Mouse (Mus musculus) liver, embryonic 13.5 days (tissue): Measurements from ENCODE around the gene Mei1. TPM values are rescaled to one million over a fixed set of nuclear protein-coding genes. Genes with fewer than 3 reads are reported as not detected.
"Not testable (repeated sequence)": the region's sequence is repeated elsewhere in the genome, so short reads cannot be mapped to it uniquely, and the experiment has no call there.

Experiments
- ATAC-seq: fragments of 200-750 bp; cut with Nextera tagmentation; 2 replicates; pipeline ENCODE4 v1.8.0; 2017; ENCODE audit warnings: low read depth, mild to moderate bottlenecking, moderate number of reproducible peaks, moderate library complexity
- DNase-seq: peaks from one replicate; pipeline ENCODE4 v3.0.0; 2022
- H3K27ac ChIP-seq: fragments of 300-500 bp; sonication (generic); 2 replicates; pipeline ENCODE4 v1.5.1; 2015; ENCODE audit warnings: moderate library complexity, mild to moderate bottlenecking, inconsistent platforms
- H3K27me3 ChIP-seq: fragments of 300-500 bp; sonication (generic); 2 replicates; pipeline ENCODE4 v1.6.1; 2015; ENCODE audit warnings: mild to moderate bottlenecking, inconsistent platforms
- H3K36me3 ChIP-seq: fragments of 300-500 bp; sonication (generic); 2 replicates; pipeline ENCODE4 v1.6.1; 2015; ENCODE audit warnings: mild to moderate bottlenecking, inconsistent platforms
- H3K4me1 ChIP-seq: fragments of 300-500 bp; sonication (generic); replicated peaks from 2 replicates; pipeline ENCODE4 v1.6.1; 2015; ENCODE audit warnings: inconsistent platforms
- H3K4me2 ChIP-seq: fragments of 300-500 bp; sonication (generic); 2 replicates; pipeline ENCODE4 v1.6.1; 2015; ENCODE audit warnings: inconsistent platforms, mild to moderate bottlenecking, moderate library complexity
- H3K4me3 ChIP-seq: fragments of 300-500 bp; sonication (generic); replicated peaks from 2 replicates; pipeline ENCODE4 v1.5.1; 2015; ENCODE audit warnings: mild to moderate bottlenecking, inconsistent platforms
- H3K9ac ChIP-seq: fragments of 300-500 bp; sonication (generic); 2 replicates; pipeline ENCODE4 v1.6.1; 2015; ENCODE audit warnings: mild to moderate bottlenecking, inconsistent platforms
- H3K9me3 ChIP-seq: fragments of 300-500 bp; sonication (generic); replicated peaks from 2 replicates; pipeline ENCODE4 v1.6.1; 2016; ENCODE audit warnings: inconsistent platforms
- WGBS: fragments of 180-500 bp; shearing (Covaris S2); methylation state at CpG from one replicate; pipeline ENCODE4 v1.1.7; 2015; ENCODE audit not compliant: insufficient replicate concordance; 5-methylcytosine and 5-hydroxymethylcytosine counted together
- polyA plus RNA-seq: library from polyadenylated mRNA; unstranded; fragments of >200 nt; fragmentation: Nextera tagmentation; extraction: Ambion mirVana; gene quantifications from 2 replicates; pipeline ENCODE4 v1.2.1, GENCODE M21; 2015

The Mei1 gene
- polyA plus RNA-seq, 1 experiment from 2014 or later, result not detected

GRCm38 (mm10) chr15:82086131-82086530 is 16.3 kb downstream of the Mei1 start:
- Histone ChIP-seq H3K9me3 (no peaks in the 10 kb centered on the region), H3K4me3 (no peak overlapping the region), H3K27ac (no peak overlapping the region), H3K27me3 (peaks cover 40% of the 10 kb centered on the region), H3K4me1 (no peaks in the 10 kb centered on the region), H3K9ac (no peak overlapping the region), H3K36me3 (no peaks in the 10 kb centered on the region), H3K4me2 (no peak overlapping the region)
- no peak for DNase-seq
- no peak for ATAC-seq
- WGBS, result 63% methylated on average over 12 of the region's 12 CpGs

GRCm38 (mm10) chr15:82087266-82087665 is 17.5 kb downstream of the Mei1 start:
- DNase-seq, result no peak
- H3K4me3 ChIP-seq, result no peak overlapping the region
- no peak overlapping the region for H3K27ac ChIP-seq
- no peak overlapping the region for H3K4me2 ChIP-seq
- no peaks in the 10 kb centered on the region for H3K36me3 ChIP-seq
- ATAC-seq, result no peak
- H3K9ac ChIP-seq, result no peak overlapping the region
- no peaks in the 10 kb centered on the region for H3K4me1 ChIP-seq
- H3K27me3 ChIP-seq, result peaks cover 41% of the 10 kb centered on the region
- H3K9me3 ChIP-seq, result no peaks in the 10 kb centered on the region
- WGBS, result 15% methylated on average over 9 of the region's 10 CpGs

- H3K4me2 ChIP-seq, result no peak overlapping the region
- no peak overlapping the region for H3K9ac ChIP-seq
- no peak for DNase-seq
- ATAC-seq, result no peak
- H3K9me3 ChIP-seq, result no peaks in the 10 kb centered on the region
- no peak overlapping the region for H3K4me3 ChIP-seq
- 60% methylated on average over 7 of the region's 7 CpGs for WGBS
- no peaks in the 10 kb centered on the region for H3K36me3 ChIP-seq
- no peak overlapping the region for H3K27ac ChIP-seq
- H3K27me3 ChIP-seq, result peaks cover 26% of the 10 kb centered on the region
- no peaks in the 10 kb centered on the region for H3K4me1 ChIP-seq
These were observed 21.3 kb downstream of the Mei1 start for GRCm38 (mm10) chr15:82091061-82091460.

GRCm38 (mm10) chr15:82106953-82107555 is 37.3 kb downstream of the Mei1 start:
- WGBS, result 19% methylated on average over 8 of the region's 8 CpGs
- H3K4me2 ChIP-seq, result no peak overlapping the region
- 0 out of 2 replicates have a peak, but pooled peaks cover 15% of the 10 kb centered on the region for H3K27me3 ChIP-seq
- DNase-seq, result no peak
- ATAC-seq, result no peak
- no peak overlapping the region for H3K4me3 ChIP-seq
- H3K27ac ChIP-seq, result no peak overlapping the region
- H3K4me1 ChIP-seq, result no peaks in the 10 kb centered on the region
- no peaks in the 10 kb centered on the region for H3K9me3 ChIP-seq
- H3K9ac ChIP-seq, result no peak overlapping the region
- no peaks in the 10 kb centered on the region for H3K36me3 ChIP-seq

GRCm38 (mm10) chr15:82120544-82120943 is 50.7 kb downstream of the Mei1 start:
- Histone ChIP-seq H3K9ac (no peak overlapping the region), H3K4me2 (no peak overlapping the region), H3K4me1 (no peaks in the 10 kb centered on the region), H3K27me3 (peaks cover 11% of the 10 kb centered on the region; the same call in 1 of the 2 replicates), H3K9me3 (no peaks in the 10 kb centered on the region), H3K27ac (no peak overlapping the region), H3K36me3 (no peaks in the 10 kb centered on the region), H3K4me3 (no peak overlapping the region)
- ATAC-seq (no peak), DNase-seq (no peak)
- WGBS, result 73% methylated on average over 8 of the region's 8 CpGs

GRCm38 (mm10) chr15:82126690-82127089 is 56.9 kb downstream of the Mei1 start:
- peak overlapping the region; percentile 82 for H3K4me2 ChIP-seq
- H3K36me3 ChIP-seq, ATAC-seq, H3K9me3 ChIP-seq, DNase-seq, H3K27me3 ChIP-seq, H3K4me3 ChIP-seq: not testable (repeated sequence)
- WGBS, result 70% methylated on average over 4 of the region's 4 CpGs
- 0 out of 2 replicates have a peak overlapping the region, but pooled peaks have one; percentile 67 for H3K9ac ChIP-seq
- H3K27ac ChIP-seq, result peak overlapping the region; percentile 40
- peaks cover 35% of the 10 kb centered on the region for H3K4me1 ChIP-seq

GRCm38 (mm10) chr15:82127426-82128374 is 57.9 kb downstream of the Mei1 start, which contains the start of gene Ccdc134:
Gene Ccdc134, plus strand, starts transcription at chr15:82127922.
- H3K9ac ChIP-seq, result peak within 1 kb of the TSS; percentile 82
- H3K4me1 ChIP-seq, result peaks cover 35% of the 10 kb centered on the region
- H3K27ac ChIP-seq, result peak within 1 kb of the TSS; percentile 78
- no peaks in the 10 kb centered on the region for H3K27me3 ChIP-seq
- WGBS, result under 1% methylated on average over 70 of the region's 74 CpGs
- H3K9me3 ChIP-seq, result no peaks in the 10 kb centered on the region
- DNase-seq, result peak; percentile 94
- peak; percentile 99 for ATAC-seq
- peaks cover 10% of the 10 kb centered on the region for H3K36me3 ChIP-seq
- H3K4me3 ChIP-seq, result peak within 1 kb of the TSS; percentile 81
- H3K4me2 ChIP-seq, result peak within 1 kb of the TSS; percentile 82

GRCm38 (mm10) chr15:82128398-82128797 is 58.6 kb downstream of the Mei1 start:
- peak overlapping the region; percentile 78; the same call in 1 of the 2 replicates for H3K27ac ChIP-seq
- DNase-seq, result peak; percentile 28
- peak overlapping the region; percentile 82 for H3K9ac ChIP-seq
- H3K27me3 ChIP-seq, result no peaks in the 10 kb centered on the region
- peak overlapping the region; percentile 81 for H3K4me3 ChIP-seq
- no peaks in the 10 kb centered on the region for H3K9me3 ChIP-seq
- ATAC-seq, result no peak; the same call in 1 of the 2 replicates
- peaks cover 35% of the 10 kb centered on the region for H3K4me1 ChIP-seq
- 2% methylated on average over 5 of the region's 5 CpGs for WGBS
- H3K36me3 ChIP-seq, result peaks cover 13% of the 10 kb centered on the region
- peak overlapping the region; percentile 82 for H3K4me2 ChIP-seq

GRCm38 (mm10) chr15:82130599-82130998 is 60.8 kb downstream of the Mei1 start:
- 0 out of 2 replicates have a peak overlapping the region, but pooled peaks have one; percentile 6 for H3K9ac ChIP-seq
- no peaks in the 10 kb centered on the region for H3K27me3 ChIP-seq
- H3K4me1 ChIP-seq, result peaks cover 35% of the 10 kb centered on the region
- no peak overlapping the region for H3K27ac ChIP-seq
- DNase-seq (no peak), ATAC-seq (no peak)
- no peaks in the 10 kb centered on the region for H3K9me3 ChIP-seq
- H3K4me3 ChIP-seq, result no peak overlapping the region
- H3K4me2 ChIP-seq, result no peak overlapping the region
- peaks cover 22% of the 10 kb centered on the region for H3K36me3 ChIP-seq
- WGBS, result 41% methylated on average over 7 of the region's 7 CpGs

GRCm38 (mm10) chr15:82135372-82135771 is 65.6 kb downstream of the Mei1 start:
- ATAC-seq (no peak), DNase-seq (no peak)
- Histone ChIP-seq H3K27me3 (no peaks in the 10 kb centered on the region), H3K36me3 (peaks cover 28% of the 10 kb centered on the region), H3K9me3 (no peaks in the 10 kb centered on the region), H3K4me1 (peaks cover 12% of the 10 kb centered on the region), H3K4me2 (no peak overlapping the region), H3K27ac (no peak overlapping the region), H3K4me3 (no peak overlapping the region), H3K9ac (no peak overlapping the region)
- 80% methylated on average over 4 of the region's 4 CpGs for WGBS

- no peak overlapping the region for H3K9ac ChIP-seq
- no peaks in the 10 kb centered on the region for H3K27me3 ChIP-seq
- no peak overlapping the region for H3K4me3 ChIP-seq
- DNase-seq (peak; percentile 41), ATAC-seq (no peak)
- WGBS, result 53% methylated on average over 4 of the region's 4 CpGs
- H3K4me2 ChIP-seq, result no peak overlapping the region
- H3K4me1 ChIP-seq, result peaks cover 13% of the 10 kb centered on the region
- H3K9me3 ChIP-seq, result no peaks in the 10 kb centered on the region
- no peak overlapping the region for H3K27ac ChIP-seq
- H3K36me3 ChIP-seq, result peaks cover 31% of the 10 kb centered on the region
These were observed 68.8 kb downstream of the Mei1 start for GRCm38 (mm10) chr15:82138565-82138964.
